Mouse (Mus musculus): ENCODE measurements around the gene Dclk3. TPM values are rescaled to one million over a fixed set of nuclear protein-coding genes. Genes with fewer than 3 reads are reported as not detected.

The Dclk3 gene
- polyA plus RNA-seq, 1 experiment from 2014 or later, result 0.35 TPM

DNA sequence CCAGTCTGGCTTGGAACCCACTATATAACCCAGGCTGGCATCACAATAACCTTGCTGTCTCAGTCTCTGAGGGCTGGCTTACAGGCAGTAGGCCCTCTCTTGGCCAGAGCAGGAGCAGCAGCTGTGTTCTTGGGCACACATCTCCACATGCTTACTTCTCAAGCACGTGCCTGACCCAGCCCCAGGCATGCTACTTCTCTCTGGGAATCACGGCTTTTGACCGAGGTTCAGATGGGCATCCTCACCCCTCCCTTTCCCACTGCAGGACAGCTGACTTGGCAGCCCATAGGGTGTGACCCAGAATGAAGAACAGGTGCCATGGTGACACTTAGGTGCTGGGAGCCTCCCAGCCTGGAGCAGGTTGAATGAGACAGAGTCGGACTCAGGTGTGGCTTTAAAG is 52.4 kb downstream of the Dclk3 start:
- no peak overlapping the region for H3K4me2 ChIP-seq (ENCODE audit: low read depth, low read length)
- no peak for ATAC-seq (replicated peaks; ENCODE audit: extremely low read depth, insufficient read depth, low FRiP score)
- no peak overlapping the region for H3K4me3 ChIP-seq (ENCODE audit: low read length)
- H3K9ac ChIP-seq (ENCODE audit: low read length), result no peak overlapping the region
- H3K9me3 ChIP-seq (replicated peaks; ENCODE audit: control insufficient read depth, low read length), result no peaks in the 10 kb centered on the region
- H3K27me3 ChIP-seq (ENCODE audit: control insufficient read depth, insufficient read depth, low read length), result peaks cover 4% of the 10 kb centered on the region; the same call in 1 of the 2 replicates
- H3K36me3 ChIP-seq (ENCODE audit: control insufficient read depth, insufficient read depth), result no peaks in the 10 kb centered on the region
- WGBS, result 58% methylated on average over 4 of the region's 4 CpGs
- no peak overlapping the region for H3K27ac ChIP-seq (ENCODE audit: low read length)
- no peaks in the 10 kb centered on the region for H3K4me1 ChIP-seq (ENCODE audit: control insufficient read depth, insufficient read depth, low read length)

DNA sequence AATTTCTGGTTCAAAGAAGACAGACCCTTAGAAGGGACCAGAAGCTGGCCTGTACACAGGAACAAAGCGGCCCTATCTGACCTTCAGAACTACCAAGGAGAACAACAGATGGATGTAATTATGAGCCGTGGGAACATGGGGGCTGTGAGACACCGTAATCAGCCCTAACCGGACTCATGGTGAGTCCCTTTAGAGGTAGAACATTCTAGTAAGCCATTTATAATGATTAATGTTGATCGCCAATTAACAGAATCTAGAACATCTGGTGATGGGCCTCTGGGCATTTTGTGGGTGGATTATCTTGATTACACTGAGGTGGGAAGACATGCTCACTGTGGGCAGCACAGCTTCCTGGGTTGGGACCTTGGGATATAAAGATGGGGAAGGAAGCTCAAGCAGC is 54.6 kb downstream of the Dclk3 start:
- no peaks in the 10 kb centered on the region for H3K9me3 ChIP-seq (replicated peaks; ENCODE audit: control insufficient read depth, low read length)
- ATAC-seq (replicated peaks; ENCODE audit: extremely low read depth, insufficient read depth, low FRiP score), result no peak
- H3K9ac ChIP-seq (ENCODE audit: low read length), result no peak overlapping the region
- no peak overlapping the region for H3K4me2 ChIP-seq (ENCODE audit: low read depth, low read length)
- no peaks in the 10 kb centered on the region for H3K36me3 ChIP-seq (ENCODE audit: control insufficient read depth, insufficient read depth)
- peaks cover 4% of the 10 kb centered on the region; the same call in 1 of the 2 replicates for H3K27me3 ChIP-seq (ENCODE audit: control insufficient read depth, insufficient read depth, low read length)
- H3K27ac ChIP-seq (ENCODE audit: low read length), result no peak overlapping the region
- no peaks in the 10 kb centered on the region for H3K4me1 ChIP-seq (ENCODE audit: control insufficient read depth, insufficient read depth, low read length)
- 80% methylated on average over 5 of the region's 5 CpGs for WGBS
- no peak overlapping the region for H3K4me3 ChIP-seq (ENCODE audit: low read length)

DNA sequence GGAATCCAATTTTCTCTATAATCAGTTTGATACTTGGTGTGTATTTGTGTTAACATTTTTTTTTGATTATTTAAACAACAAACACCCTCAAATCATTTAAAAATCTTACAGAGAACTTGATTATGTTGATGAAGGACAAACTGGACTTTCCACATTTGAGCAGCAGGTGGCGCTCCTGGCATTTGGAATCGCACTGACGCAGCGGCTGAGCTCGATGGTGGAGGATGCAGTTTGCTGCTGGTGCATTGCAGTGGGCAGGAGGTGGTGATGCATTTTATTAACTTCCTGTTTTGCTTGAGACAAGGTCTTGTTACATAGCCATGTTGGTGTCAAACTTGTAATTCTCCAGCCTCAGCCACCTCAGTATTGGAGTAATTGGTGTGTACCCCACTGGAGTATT is 56.7 kb downstream of the Dclk3 start:
- Histone ChIP-seq H3K36me3 (ENCODE audit: control insufficient read depth, insufficient read depth) (no peaks in the 10 kb centered on the region), H3K4me3 (ENCODE audit: low read length) (no peak overlapping the region), H3K4me2 (ENCODE audit: low read depth, low read length) (no peak overlapping the region), H3K9me3 (replicated peaks; ENCODE audit: control insufficient read depth, low read length) (no peaks in the 10 kb centered on the region), H3K4me1 (ENCODE audit: control insufficient read depth, insufficient read depth, low read length) (no peaks in the 10 kb centered on the region), H3K9ac (ENCODE audit: low read length) (no peak overlapping the region), H3K27me3 (ENCODE audit: control insufficient read depth, insufficient read depth, low read length) (peaks cover 4% of the 10 kb centered on the region; the same call in 1 of the 2 replicates), H3K27ac (ENCODE audit: low read length) (no peak overlapping the region)
- no peak for ATAC-seq (replicated peaks; ENCODE audit: extremely low read depth, insufficient read depth, low FRiP score)
- under 1% methylated on average over 5 of the region's 5 CpGs for WGBS

DNA sequence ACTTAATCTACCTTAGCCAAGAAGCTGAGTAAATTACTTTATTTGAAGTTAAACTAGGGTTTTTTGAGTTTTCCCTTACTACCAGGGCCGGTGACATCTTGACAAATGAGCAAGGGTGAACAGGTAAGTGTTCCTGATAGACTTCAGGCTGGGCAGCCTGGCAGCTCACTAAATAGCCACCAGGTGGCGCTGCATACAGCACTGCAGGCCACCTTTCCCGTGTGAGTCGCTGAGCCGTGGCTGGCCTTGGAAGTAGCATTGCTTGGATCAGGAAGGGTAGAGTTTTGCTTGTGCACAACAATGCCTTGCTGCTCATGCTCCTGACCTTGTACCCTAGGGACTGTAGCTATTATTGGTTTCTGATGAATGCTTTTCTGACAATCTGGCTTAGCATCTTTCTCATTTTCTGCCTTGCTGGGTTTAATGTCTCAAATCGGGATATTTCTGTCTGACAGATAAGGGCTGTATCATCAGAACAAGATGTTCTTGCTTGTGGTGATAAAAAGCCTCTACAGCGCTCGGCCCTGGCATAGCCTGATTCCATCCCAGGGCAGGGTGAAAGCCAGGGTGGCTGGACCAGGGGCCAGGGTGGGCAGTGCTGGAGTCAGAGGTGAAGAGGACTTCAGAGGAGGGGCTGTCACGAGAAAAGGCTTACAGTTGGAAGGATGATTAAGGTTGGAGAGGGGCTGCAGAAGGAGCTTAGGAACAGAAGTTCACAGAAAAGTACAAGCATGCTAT is 58.4 kb downstream of the Dclk3 start:
- 0 out of 2 replicates have a peak, but pooled peaks cover 2% of the 10 kb centered on the region for H3K27me3 ChIP-seq (ENCODE audit: control insufficient read depth, insufficient read depth, low read length)
- no peaks in the 10 kb centered on the region for H3K4me1 ChIP-seq (ENCODE audit: control insufficient read depth, insufficient read depth, low read length)
- no peak overlapping the region for H3K27ac ChIP-seq (ENCODE audit: low read length)
- H3K36me3 ChIP-seq (ENCODE audit: control insufficient read depth, insufficient read depth), result no peaks in the 10 kb centered on the region
- WGBS, result 21% methylated on average over 9 of the region's 9 CpGs
- no peak overlapping the region for H3K4me3 ChIP-seq (ENCODE audit: low read length)
- no peak overlapping the region for H3K4me2 ChIP-seq (ENCODE audit: low read depth, low read length)
- no peak; the same call in 1 of the 2 replicates for ATAC-seq (replicated peaks; ENCODE audit: extremely low read depth, insufficient read depth, low FRiP score)
- no peak overlapping the region for H3K9ac ChIP-seq (ENCODE audit: low read length)
- H3K9me3 ChIP-seq (replicated peaks; ENCODE audit: control insufficient read depth, low read length), result no peaks in the 10 kb centered on the region

DNA sequence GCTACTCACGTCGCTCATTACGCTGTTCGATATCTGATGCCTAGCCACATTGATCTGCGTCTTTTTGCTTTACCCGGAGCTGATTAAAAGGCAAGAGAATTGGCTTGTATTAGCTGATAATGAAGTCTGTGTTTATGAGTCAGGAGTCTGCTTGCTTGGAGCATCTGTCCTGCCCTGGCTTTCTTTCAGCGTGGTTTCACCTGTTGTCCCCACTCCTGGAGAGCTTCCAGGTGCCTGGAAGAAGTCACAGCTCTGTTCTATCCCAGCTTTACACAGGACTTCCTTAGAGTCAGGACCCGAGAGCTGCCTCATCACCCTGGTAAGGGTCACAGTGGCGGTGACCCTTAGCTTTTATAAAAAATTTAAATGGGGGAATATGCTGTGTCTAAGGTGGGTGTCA is 61.3 kb downstream of the Dclk3 start:
- ATAC-seq (replicated peaks; ENCODE audit: extremely low read depth, insufficient read depth, low FRiP score), result no peak

DNA sequence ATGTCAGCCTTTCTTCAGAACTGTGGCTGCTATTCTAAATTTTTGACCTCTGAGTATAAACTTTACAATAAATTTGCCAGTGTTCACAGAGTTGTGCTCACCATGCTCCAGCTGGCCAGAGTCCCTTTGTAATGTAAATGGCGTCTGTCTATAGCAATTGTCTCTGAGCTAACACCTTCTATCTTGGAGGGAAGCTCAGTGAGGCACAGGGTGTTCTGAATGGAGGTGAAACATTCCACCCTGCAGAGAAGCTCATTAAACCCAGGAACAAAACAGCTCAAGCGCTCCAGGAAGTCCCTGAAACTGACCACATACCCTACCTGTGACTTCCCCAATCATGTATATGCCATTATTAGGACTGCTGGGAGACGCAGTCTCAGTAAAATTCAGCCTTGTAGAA is 67.2 kb downstream of the Dclk3 start:
- WGBS, result 54% methylated on average over 3 of the region's 3 CpGs
- no peaks in the 10 kb centered on the region for H3K27me3 ChIP-seq (ENCODE audit: control insufficient read depth, insufficient read depth, low read length)
- H3K27ac ChIP-seq (ENCODE audit: low read length), result no peak overlapping the region
- H3K36me3 ChIP-seq (ENCODE audit: control insufficient read depth, insufficient read depth), result no peaks in the 10 kb centered on the region
- H3K9me3 ChIP-seq (replicated peaks; ENCODE audit: control insufficient read depth, low read length), result peaks cover 4% of the 10 kb centered on the region
- no peak overlapping the region for H3K4me2 ChIP-seq (ENCODE audit: low read depth, low read length)
- H3K9ac ChIP-seq (ENCODE audit: low read length), result no peak overlapping the region
- H3K4me3 ChIP-seq (ENCODE audit: low read length), result no peak overlapping the region
- no peak for ATAC-seq (replicated peaks; ENCODE audit: extremely low read depth, insufficient read depth, low FRiP score)
- no peaks in the 10 kb centered on the region for H3K4me1 ChIP-seq (ENCODE audit: control insufficient read depth, insufficient read depth, low read length)

More for the DNA sequence above, 61.3 kb downstream of the Dclk3 start:
- 77% methylated on average over 9 of the region's 9 CpGs for WGBS
- no peaks in the 10 kb centered on the region for H3K36me3 ChIP-seq (ENCODE audit: control insufficient read depth, insufficient read depth)
- no peak overlapping the region for H3K4me3 ChIP-seq (ENCODE audit: low read length)
- no peaks in the 10 kb centered on the region for H3K4me1 ChIP-seq (ENCODE audit: control insufficient read depth, insufficient read depth, low read length)
- no peaks in the 10 kb centered on the region for H3K27me3 ChIP-seq (ENCODE audit: control insufficient read depth, insufficient read depth, low read length)
- H3K9ac ChIP-seq (ENCODE audit: low read length), result no peak overlapping the region
- H3K27ac ChIP-seq (ENCODE audit: low read length), result no peak overlapping the region
- no peaks in the 10 kb centered on the region for H3K9me3 ChIP-seq (replicated peaks; ENCODE audit: control insufficient read depth, low read length)
- H3K4me2 ChIP-seq (ENCODE audit: low read depth, low read length), result no peak overlapping the region

DNA sequence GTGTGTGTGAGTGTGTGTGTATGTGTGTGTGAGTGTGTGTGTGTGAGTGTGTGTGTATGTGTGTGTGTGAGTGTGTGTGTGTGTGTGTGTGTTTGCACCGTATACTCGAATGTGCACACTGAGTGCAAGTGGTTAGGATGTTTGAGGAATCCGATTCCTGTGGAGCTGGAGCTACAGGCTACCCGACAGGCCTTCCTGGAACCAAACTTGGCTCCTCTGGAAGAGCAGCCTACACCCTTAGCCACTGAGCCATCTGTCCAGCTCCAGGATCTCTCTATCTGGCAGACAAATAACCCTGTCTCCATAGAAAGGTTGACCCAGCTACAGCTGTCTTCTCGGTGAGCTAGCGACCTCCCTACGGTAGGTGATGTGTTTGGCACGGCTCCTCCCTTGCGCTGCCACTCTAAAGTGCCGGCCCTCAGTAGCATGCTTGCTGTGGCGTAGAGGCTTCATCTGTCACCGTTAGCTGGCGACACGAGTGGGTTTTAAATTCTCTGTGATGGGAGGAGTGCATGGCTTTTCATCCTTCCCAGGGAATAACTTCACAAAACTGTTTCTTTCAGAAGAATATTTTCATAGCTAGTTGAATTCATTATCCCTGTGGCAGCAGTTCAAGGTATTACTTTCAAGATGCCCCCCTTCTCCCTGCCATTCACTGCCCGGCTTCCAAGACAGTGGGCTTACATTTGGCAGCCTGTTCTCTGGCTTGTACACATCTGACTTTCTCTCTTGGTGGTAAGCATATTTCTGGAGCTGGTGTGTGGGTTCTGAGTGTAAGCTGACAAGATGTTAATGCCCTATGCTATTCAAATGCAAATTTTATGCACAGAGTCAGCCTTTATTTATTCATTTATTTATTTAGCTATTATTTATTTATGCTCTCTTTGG is 75.9 kb downstream of the Dclk3 start:
- 65% methylated on average over 15 of the region's 15 CpGs for WGBS
- no peaks in the 10 kb centered on the region for H3K36me3 ChIP-seq (ENCODE audit: control insufficient read depth, insufficient read depth)
- no peaks in the 10 kb centered on the region for H3K9me3 ChIP-seq (replicated peaks; ENCODE audit: control insufficient read depth, low read length)
- ATAC-seq (replicated peaks; ENCODE audit: extremely low read depth, insufficient read depth, low FRiP score), result no peak
- no peak overlapping the region for H3K9ac ChIP-seq (ENCODE audit: low read length)
- no peak overlapping the region for H3K4me2 ChIP-seq (ENCODE audit: low read depth, low read length)
- H3K4me3 ChIP-seq (ENCODE audit: low read length), result no peak overlapping the region
- no peaks in the 10 kb centered on the region for H3K27me3 ChIP-seq (ENCODE audit: control insufficient read depth, insufficient read depth, low read length)
- no peak overlapping the region for H3K27ac ChIP-seq (ENCODE audit: low read length)
- no peaks in the 10 kb centered on the region for H3K4me1 ChIP-seq (ENCODE audit: control insufficient read depth, insufficient read depth, low read length)

DNA sequence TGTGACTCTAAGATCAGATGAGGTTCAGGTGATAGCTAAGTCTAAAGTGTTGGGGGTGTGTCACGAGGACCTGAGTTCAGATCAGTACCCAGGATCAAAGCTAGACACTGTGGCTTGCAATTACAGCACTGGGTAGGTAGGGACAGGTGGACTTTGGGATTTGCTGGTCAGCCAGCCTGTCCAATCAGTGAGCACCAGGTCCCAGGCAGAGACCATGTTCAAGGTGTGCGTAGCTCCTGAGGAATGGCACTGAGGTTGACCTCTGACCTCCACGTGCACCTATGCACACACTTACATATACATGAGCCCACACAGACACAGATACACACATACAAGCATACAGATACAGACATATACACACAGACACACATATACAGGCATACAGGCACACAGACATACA is 76.7 kb downstream of the Dclk3 start:
- 78% methylated on average over 3 of the region's 3 CpGs for WGBS
- no peaks in the 10 kb centered on the region for H3K27me3 ChIP-seq (ENCODE audit: control insufficient read depth, insufficient read depth, low read length)
- 0 out of 2 replicates have a peak, but pooled peaks have one; percentile 23 for ATAC-seq (replicated peaks; ENCODE audit: extremely low read depth, insufficient read depth, low FRiP score)

DNA sequence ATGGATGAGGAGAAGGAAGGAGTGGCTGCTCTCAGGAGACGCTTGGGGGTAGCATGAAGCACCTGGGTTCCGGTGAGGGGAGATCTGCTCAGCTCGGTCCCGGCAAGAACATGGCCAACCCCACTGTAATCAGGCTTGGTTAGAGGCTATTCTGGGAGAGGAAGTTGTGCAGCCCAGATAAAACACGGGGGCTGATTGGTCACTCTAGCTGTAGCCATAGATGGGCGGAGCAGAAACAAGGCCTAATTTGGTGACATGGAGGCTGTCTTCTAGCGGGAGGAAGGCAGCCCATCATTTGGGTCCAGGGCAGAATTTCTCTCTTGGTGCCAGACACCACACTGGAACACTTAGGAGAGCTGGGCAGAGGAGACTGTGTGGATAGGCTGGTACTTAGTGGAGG is 83.3 kb downstream of the Dclk3 start:
- Histone ChIP-seq H3K4me3 (ENCODE audit: low read length) (no peak overlapping the region), H3K27me3 (ENCODE audit: control insufficient read depth, insufficient read depth, low read length) (no peaks in the 10 kb centered on the region), H3K9me3 (replicated peaks; ENCODE audit: control insufficient read depth, low read length) (no peaks in the 10 kb centered on the region), H3K4me2 (ENCODE audit: low read depth, low read length) (no peak overlapping the region), H3K36me3 (ENCODE audit: control insufficient read depth, insufficient read depth) (no peaks in the 10 kb centered on the region), H3K9ac (ENCODE audit: low read length) (no peak overlapping the region), H3K27ac (ENCODE audit: low read length) (no peak overlapping the region), H3K4me1 (ENCODE audit: control insufficient read depth, insufficient read depth, low read length) (no peaks in the 10 kb centered on the region)
- 65% methylated on average over 7 of the region's 7 CpGs for WGBS
- ATAC-seq (replicated peaks; ENCODE audit: extremely low read depth, insufficient read depth, low FRiP score), result no peak

More for the DNA sequence above, 76.7 kb downstream of the Dclk3 start:
- Histone ChIP-seq H3K4me2 (ENCODE audit: low read depth, low read length) (no peak overlapping the region), H3K4me1 (ENCODE audit: control insufficient read depth, insufficient read depth, low read length) (no peaks in the 10 kb centered on the region), H3K36me3 (ENCODE audit: control insufficient read depth, insufficient read depth) (no peaks in the 10 kb centered on the region), H3K4me3 (ENCODE audit: low read length) (no peak overlapping the region), H3K9ac (ENCODE audit: low read length) (no peak overlapping the region), H3K9me3 (replicated peaks; ENCODE audit: control insufficient read depth, low read length) (no peaks in the 10 kb centered on the region), H3K27ac (ENCODE audit: low read length) (no peak overlapping the region)
